Mouse (Mus musculus) midbrain, embryonic 13.5 days (tissue): ENCODE measurements around the gene Phldb3. TPM values are rescaled to one million over a fixed set of nuclear protein-coding genes. Genes with fewer than 3 reads are reported as not detected.

Experiments
- ATAC-seq: fragments of 200-750 bp; cut with Nextera tagmentation; 2 replicates; pipeline ENCODE4 v1.8.0; 2017; ENCODE audit warnings: mild to moderate bottlenecking, moderate TSS enrichment, moderate library complexity
- H3K27ac ChIP-seq: fragments of 300-500 bp; sonication (generic); 2 replicates; pipeline ENCODE4 v1.5.1; 2015; ENCODE audit warnings: inconsistent platforms, mild to moderate bottlenecking, moderate library complexity
- H3K27me3 ChIP-seq: fragments of 300-500 bp; sonication (generic); 2 replicates; pipeline ENCODE4 v1.6.1; 2015; ENCODE audit warnings: mild to moderate bottlenecking, inconsistent platforms
- H3K36me3 ChIP-seq: fragments of 300-500 bp; sonication (generic); 2 replicates; pipeline ENCODE4 v1.6.1; 2015; ENCODE audit warnings: mild to moderate bottlenecking, inconsistent platforms
- H3K4me1 ChIP-seq: fragments of 300-500 bp; sonication (generic); replicated peaks from 2 replicates; pipeline ENCODE4 v1.6.1; 2015; ENCODE audit warnings: inconsistent platforms
- H3K4me2 ChIP-seq: fragments of 300-500 bp; sonication (generic); replicated peaks from 2 replicates; pipeline ENCODE4 v1.6.1; 2015; ENCODE audit warnings: moderate library complexity, mild to moderate bottlenecking, inconsistent platforms
- H3K4me3 ChIP-seq: fragments of 300-500 bp; sonication (generic); replicated peaks from 2 replicates; pipeline ENCODE4 v1.5.1; 2015; ENCODE audit warnings: mild to moderate bottlenecking, inconsistent platforms
- H3K9ac ChIP-seq: fragments of 300-500 bp; sonication (generic); replicated peaks from 2 replicates; pipeline ENCODE4 v1.6.1; 2015; ENCODE audit warnings: mild to moderate bottlenecking, inconsistent platforms
- H3K9me3 ChIP-seq: fragments of 300-500 bp; sonication (generic); 2 replicates; pipeline ENCODE4 v1.6.1; 2016; ENCODE audit warnings: mild to moderate bottlenecking, inconsistent platforms
- WGBS: fragments of 180-500 bp; shearing (Covaris S2); methylation state at CpG from one replicate; pipeline ENCODE4 v1.1.7; 2015; 5-methylcytosine and 5-hydroxymethylcytosine counted together
- polyA plus RNA-seq: library from polyadenylated mRNA; unstranded; fragments of >200 nt; fragmentation: Nextera tagmentation; extraction: Ambion mirVana; gene quantifications from 2 replicates; pipeline ENCODE4 v1.2.1, GENCODE M21; 2015

Phldb3 gene
- polyA plus RNA-seq, 1 experiment from 2014 or later = not detected

DNA sequence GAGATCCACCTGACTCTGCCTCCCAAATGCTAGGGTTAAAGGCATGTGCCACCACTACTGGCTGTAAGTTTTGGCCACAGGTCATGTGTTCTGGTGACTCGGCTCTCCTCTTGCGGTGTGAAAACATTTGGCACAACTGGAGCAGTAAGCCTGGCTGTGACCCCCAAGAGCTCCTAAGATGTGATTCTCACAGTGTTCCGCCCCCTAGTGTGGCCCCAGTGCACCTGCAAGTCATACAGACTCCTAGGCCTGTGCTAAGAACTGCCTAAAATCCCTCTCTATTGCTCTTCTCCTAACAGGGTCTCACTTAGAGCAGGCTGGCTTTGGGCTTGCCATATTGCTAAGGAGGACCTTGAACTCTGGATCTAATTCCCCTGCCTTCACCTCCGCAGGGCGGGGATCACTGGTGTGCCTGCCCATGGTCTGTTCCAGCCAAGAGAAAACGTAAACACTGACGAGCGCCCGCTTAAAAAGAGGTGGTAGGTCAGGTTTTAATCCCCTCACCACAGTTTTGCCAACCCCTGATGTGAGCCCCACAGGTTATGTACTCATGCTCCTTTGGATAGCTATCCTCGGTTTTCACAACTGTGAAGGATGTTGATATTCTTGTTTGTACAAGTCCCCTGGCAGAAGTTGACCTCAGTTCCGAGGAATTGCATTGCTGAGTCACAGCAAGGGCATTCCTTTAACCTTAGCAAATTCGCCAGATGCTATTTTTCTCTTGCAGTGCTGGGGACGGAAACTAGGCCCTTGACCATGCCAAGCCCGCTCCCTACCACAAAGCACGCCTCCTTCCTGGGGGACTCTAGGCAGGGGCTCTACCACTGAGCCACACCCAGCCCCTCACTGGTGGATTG, 11.1 kb upstream of the Phldb3 start:
- no peaks in the 10 kb centered on the region for H3K9me3 ChIP-seq
- no peak overlapping the region for H3K4me3 ChIP-seq
- no peaks in the 10 kb centered on the region for H3K36me3 ChIP-seq
- H3K4me1 ChIP-seq = peaks cover 15% of the 10 kb centered on the region
- peaks cover 14% of the 10 kb centered on the region for H3K27me3 ChIP-seq
- WGBS = 75% methylated on average over 15 of the region's 15 CpGs
- no peak overlapping the region for H3K9ac ChIP-seq
- no peak overlapping the region for H3K4me2 ChIP-seq
- ATAC-seq = no peak
- H3K27ac ChIP-seq = no peak overlapping the region

DNA sequence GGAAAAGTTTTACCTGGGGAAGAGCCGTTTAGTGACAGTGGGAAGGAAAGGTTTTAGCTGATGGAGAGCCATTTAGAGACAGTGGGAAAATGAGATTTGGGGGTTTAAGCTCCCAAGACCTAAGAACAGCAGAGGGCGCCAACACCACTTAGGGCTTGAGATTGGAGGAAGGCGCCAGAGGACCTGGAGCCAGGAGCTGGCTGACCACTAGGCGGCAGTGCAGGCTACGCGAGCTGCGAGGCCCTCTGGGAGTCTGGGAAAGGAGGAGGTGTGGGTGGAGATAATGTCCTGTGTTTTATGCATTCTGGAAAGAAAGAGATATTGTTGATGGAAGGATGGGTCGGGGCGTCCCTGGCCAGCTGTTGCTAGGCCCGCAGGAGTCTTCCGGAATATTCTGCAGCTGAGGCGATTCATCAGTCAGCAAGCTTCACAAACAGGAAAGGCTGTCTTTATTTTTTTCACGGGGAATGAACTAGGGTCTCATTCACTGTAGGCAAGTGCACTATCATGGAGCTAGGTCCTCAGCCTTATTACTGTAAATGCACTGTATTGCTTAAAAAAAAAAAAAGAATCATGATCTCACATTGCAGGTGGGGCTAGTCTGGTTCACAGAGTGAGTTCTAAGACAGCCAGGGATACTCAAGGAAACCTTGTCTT, 9.5 kb upstream of the Phldb3 start:
- Histone ChIP-seq H3K9ac (peak overlapping the region; percentile 37; the same call in 1 of the 2 replicates), H3K36me3 (no peaks in the 10 kb centered on the region), H3K4me2 (peak overlapping the region; percentile 45), H3K9me3 (no peaks in the 10 kb centered on the region), H3K4me1 (peaks cover 9% of the 10 kb centered on the region; the same call in 1 of the 2 replicates), H3K27ac (peak overlapping the region; percentile 27; the same call in 1 of the 2 replicates), H3K27me3 (no peaks in the 10 kb centered on the region), H3K4me3 (peak overlapping the region; percentile 18; the same call in 1 of the 2 replicates)
- WGBS = 5% methylated on average over 13 of the region's 13 CpGs
- ATAC-seq = peak; percentile 93

DNA sequence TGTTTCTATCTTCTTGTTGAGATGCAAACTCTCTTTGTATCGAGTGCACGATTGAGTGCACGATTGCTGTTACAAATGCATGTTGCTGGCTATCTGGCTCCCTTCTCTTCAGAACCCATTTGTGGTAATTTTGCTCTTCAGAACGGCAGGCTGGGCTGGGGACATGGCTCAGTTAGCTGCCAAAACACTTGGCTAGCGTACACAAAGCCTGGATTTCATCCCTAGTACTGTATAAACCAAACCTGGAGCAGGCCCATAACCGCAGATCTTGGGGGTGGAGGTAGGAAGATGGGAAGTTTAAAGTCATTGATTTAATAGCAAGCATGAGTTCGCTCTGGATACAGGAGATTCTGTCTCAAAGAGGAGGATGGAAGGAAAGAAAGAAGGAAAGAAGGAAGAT, 5.0 kb upstream of the Phldb3 start:
- WGBS = 89% methylated on average over 7 of the region's 7 CpGs

DNA sequence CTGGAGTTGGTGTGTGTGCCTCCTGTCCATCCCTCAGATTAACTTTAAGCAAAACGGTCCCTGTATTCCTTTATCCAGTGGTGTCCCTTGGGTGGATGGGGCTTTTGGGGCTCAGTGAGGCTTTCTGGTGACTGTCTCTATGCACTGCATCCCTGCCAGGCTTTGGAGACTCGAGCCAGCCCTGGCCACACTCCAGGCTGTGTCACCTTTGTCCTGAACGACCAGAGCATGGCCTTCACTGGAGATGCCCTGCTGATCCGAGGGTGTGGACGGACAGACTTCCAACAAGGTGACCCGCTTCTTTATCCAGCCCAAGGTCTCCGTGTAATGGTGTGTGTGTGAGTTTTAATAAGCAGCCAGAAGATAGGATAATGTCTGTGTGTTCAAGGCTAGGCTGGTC, 4.5 kb upstream of the Phldb3 start:
- no peak overlapping the region for H3K9ac ChIP-seq
- no peak overlapping the region for H3K27ac ChIP-seq
- no peak for ATAC-seq
- 74% methylated on average over 7 of the region's 7 CpGs for WGBS
- H3K27me3 ChIP-seq = peaks cover 20% of the 10 kb centered on the region
- H3K9me3 ChIP-seq = no peaks in the 10 kb centered on the region
- H3K36me3 ChIP-seq = no peaks in the 10 kb centered on the region
- H3K4me1 ChIP-seq = peaks cover 18% of the 10 kb centered on the region
- no peak overlapping the region for H3K4me2 ChIP-seq
- H3K4me3 ChIP-seq = no peak overlapping the region

More for the DNA sequence above, 5.0 kb upstream of the Phldb3 start:
- Histone ChIP-seq H3K36me3 (no peaks in the 10 kb centered on the region), H3K9ac (no peak overlapping the region), H3K9me3 (no peaks in the 10 kb centered on the region), H3K27me3 (peaks cover 15% of the 10 kb centered on the region), H3K27ac (no peak overlapping the region), H3K4me3 (no peak overlapping the region), H3K4me1 (peaks cover 13% of the 10 kb centered on the region), H3K4me2 (no peak overlapping the region)
- no peak for ATAC-seq

DNA sequence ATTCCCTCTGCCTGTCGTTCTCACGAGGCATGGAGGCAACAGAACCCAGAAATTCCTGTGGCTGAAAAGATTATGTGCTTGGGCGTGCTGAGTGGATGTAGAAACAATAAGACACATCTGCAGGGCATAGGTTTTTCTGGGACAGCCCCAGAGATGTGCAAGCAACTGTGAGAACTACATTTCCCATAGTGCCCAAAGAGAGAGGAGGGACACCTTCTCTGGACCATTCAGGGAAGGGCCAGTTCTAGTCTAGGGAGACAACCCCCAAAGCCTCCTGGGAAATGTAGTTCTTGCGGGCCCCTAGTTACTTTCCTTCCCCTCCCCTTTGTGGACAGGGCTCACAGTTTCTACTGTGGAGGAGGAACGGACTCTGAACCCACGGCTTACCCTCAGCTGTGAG, 2.5 kb upstream of the Phldb3 start:
- ATAC-seq = peak; percentile 85
- 49% methylated on average over 6 of the region's 6 CpGs for WGBS
- Histone ChIP-seq H3K36me3 (no peaks in the 10 kb centered on the region), H3K27me3 (peaks cover 40% of the 10 kb centered on the region), H3K4me1 (peaks cover 23% of the 10 kb centered on the region), H3K4me2 (no peak overlapping the region), H3K27ac (no peak overlapping the region), H3K4me3 (no peak overlapping the region), H3K9me3 (no peaks in the 10 kb centered on the region), H3K9ac (no peak overlapping the region)

DNA sequence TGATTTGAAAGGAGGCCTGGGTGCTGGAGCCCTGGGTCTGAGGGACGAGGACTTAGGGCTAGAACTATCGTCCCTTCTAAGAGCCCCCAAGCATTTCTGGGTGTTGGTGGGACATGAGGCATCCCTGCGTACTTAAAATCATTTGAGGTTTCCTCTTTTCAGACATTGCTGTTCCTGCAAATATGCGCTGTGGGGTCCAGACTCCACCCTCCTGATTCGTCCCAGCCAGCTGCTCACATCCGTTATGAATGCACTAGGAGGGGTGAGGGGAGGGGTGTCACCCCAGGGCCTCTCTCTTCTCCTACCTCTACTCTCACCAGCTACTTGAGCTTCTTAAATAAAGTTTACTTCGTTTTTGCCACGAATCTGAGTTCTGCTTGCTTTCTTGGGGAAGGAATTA, 2.0 kb upstream of the Phldb3 start:
- H3K4me1 ChIP-seq = peaks cover 25% of the 10 kb centered on the region
- no peak overlapping the region for H3K4me3 ChIP-seq
- WGBS = 75% methylated on average over 8 of the region's 8 CpGs
- H3K36me3 ChIP-seq = no peaks in the 10 kb centered on the region
- no peak for ATAC-seq
- no peak overlapping the region for H3K9ac ChIP-seq
- peaks cover 45% of the 10 kb centered on the region for H3K27me3 ChIP-seq
- H3K9me3 ChIP-seq = no peaks in the 10 kb centered on the region
- H3K4me2 ChIP-seq = no peak overlapping the region
- H3K27ac ChIP-seq = no peak overlapping the region

DNA sequence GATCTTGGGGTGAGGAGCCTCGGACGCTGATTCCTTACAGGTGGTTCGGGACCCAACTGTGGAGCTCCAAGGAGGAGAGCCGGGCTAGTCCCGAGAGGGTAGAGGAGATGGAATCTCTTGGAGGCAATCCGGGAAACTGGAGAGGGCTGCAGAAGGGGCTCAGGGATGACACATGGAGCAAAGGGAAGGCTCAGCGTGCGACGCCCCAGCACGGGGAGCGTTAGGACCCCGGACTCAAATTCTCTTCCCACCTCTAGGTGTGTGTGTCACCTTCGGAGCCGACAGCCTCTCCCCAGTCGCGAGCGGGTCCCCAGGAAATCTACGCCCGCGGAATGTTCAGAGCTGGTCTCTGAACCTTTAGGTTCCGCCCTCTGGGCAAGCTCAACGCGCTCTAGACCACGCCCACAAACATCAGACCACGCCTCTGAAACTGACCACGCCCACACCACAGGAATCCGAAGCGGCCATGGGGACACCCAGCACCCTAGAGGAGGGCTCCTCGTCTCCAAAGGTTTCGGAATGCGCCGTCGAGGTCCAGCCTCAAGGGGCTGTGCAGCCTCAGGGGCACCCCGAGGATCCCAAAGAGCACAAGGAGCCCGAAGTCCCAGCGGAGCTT, 424 bp downstream of the Phldb3 start:
- Histone ChIP-seq H3K4me2 (peak overlapping the region; percentile 52), H3K27me3 (peaks cover 47% of the 10 kb centered on the region), H3K4me3 (peak overlapping the region; percentile 32), H3K4me1 (peaks cover 25% of the 10 kb centered on the region), H3K36me3 (no peaks in the 10 kb centered on the region), H3K27ac (no peak overlapping the region), H3K9ac (no peak overlapping the region), H3K9me3 (no peaks in the 10 kb centered on the region)
- 1% methylated on average over 36 of the region's 36 CpGs for WGBS
- ATAC-seq = peak; percentile 37; the same call in 1 of the 2 replicates

DNA sequence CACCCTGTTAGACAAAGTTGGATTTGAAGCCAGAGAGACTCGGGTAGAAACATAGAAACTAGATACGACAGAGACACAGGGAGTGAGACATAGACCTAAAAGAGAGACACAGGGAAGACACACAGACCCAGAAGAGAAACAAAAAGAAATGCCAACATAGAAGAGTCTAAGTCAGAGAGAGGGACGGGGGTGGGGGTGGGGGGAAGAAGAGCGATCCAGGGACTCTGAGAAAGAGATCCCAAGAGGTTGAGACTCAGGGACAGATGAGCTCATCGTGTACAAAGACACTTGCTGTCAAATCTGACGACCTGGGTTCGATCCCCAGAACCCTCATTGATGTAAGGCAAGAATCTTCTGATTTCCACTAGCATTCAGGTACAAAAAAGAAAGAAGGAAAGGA, 1.1 kb downstream of the Phldb3 start:
- H3K4me3 ChIP-seq = peak overlapping the region; percentile 32; the same call in 1 of the 2 replicates
- peak overlapping the region; percentile 52; the same call in 1 of the 2 replicates for H3K4me2 ChIP-seq
- H3K27me3 ChIP-seq = peaks cover 47% of the 10 kb centered on the region

DNA sequence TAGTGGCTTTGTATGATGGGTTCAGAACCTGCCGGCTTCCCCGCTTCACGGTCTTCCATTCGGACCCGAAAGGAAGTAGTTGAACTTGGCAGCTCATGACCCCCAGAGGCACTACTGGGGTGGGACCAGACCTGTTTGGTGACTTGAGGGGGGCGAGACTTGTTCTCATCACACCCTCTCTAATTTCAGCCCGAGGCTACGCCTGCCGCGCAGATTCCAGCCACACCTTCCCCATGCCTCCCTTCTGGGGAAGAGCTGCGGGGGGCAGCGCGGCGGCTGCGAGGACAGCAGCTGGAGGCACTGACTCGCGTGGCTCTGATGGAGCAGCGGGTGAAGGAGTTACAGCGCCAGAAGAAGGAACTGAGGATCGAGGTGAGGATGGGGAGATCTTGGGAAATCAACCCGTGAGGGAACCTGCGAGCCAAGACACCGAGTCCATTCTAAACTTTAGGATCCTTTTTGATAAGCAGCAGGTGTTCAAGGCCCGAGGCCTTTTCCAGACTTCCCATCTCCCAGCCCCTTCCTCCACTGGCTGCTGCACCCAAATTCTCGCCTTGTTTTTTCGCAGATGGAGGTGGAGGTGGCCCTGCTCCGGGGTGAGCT, 1.8 kb downstream of the Phldb3 start:
- Histone ChIP-seq H3K9ac (peak overlapping the region; percentile 8; the same call in 1 of the 2 replicates), H3K27ac (no peak overlapping the region), H3K9me3 (no peaks in the 10 kb centered on the region), H3K4me1 (peaks cover 25% of the 10 kb centered on the region), H3K36me3 (no peaks in the 10 kb centered on the region), H3K4me3 (peak overlapping the region; percentile 14; the same call in 1 of the 2 replicates), H3K27me3 (peaks cover 47% of the 10 kb centered on the region), H3K4me2 (peak overlapping the region; percentile 25)
- ATAC-seq = no peak
- 4% methylated on average over 27 of the region's 27 CpGs for WGBS

More for the DNA sequence above, 1.1 kb downstream of the Phldb3 start:
- Histone ChIP-seq H3K9ac (no peak overlapping the region), H3K9me3 (no peaks in the 10 kb centered on the region), H3K4me1 (peaks cover 25% of the 10 kb centered on the region), H3K27ac (no peak overlapping the region), H3K36me3 (no peaks in the 10 kb centered on the region)
- ATAC-seq = no peak
- 22% methylated on average over 7 of the region's 7 CpGs for WGBS

DNA sequence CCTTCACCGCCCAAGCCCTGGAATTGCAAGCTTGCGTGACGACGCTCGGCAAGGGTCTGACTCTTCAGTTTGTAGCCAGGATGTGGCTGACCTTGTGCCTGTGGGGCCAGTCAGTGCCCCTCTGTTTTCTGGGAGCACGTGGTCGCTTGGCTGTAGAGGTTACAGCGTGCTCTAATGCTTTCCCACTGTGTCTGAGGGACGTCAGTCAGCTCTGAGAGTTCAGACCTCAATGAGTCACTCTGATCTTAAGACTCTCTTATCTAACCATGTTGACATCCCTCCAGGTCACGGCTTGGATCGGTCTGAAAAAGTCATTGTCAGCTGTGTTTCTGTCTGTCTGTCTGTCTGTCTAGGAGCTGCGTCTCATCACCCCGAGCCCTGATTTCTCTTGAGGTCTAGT, 4.3 kb downstream of the Phldb3 start:
- 84% methylated on average over 13 of the region's 13 CpGs for WGBS
- no peak for ATAC-seq
- no peak overlapping the region for H3K4me3 ChIP-seq
- H3K4me2 ChIP-seq = no peak overlapping the region
- H3K4me1 ChIP-seq = peaks cover 25% of the 10 kb centered on the region
- no peaks in the 10 kb centered on the region for H3K36me3 ChIP-seq
- no peak overlapping the region for H3K27ac ChIP-seq
- H3K27me3 ChIP-seq = peaks cover 40% of the 10 kb centered on the region
- H3K9me3 ChIP-seq = no peaks in the 10 kb centered on the region
- no peak overlapping the region for H3K9ac ChIP-seq

DNA sequence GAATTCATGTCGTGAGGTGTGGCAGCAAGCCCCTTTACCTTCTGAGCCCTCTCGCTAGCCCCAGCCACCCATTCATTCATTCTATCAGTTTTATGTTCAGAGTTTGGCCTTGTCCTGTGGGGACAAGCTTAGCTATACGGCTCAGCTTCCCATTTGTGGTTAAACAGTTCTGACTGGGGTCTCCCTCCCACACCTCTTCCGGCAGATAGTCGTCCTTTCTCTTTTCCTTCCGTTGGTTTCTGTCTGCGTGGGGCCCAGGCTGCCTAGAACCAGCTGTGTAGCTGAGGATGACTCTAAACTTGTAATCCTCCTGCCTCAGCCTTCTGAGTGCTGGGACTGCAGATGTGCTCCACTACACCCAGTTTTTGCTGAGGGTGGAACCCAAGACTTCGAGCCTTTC, 7.2 kb downstream of the Phldb3 start:
- Histone ChIP-seq H3K9me3 (peaks cover 3% of the 10 kb centered on the region; the same call in 1 of the 2 replicates), H3K4me3 (no peak overlapping the region), H3K4me1 (peaks cover 5% of the 10 kb centered on the region), H3K27me3 (peaks cover 10% of the 10 kb centered on the region), H3K27ac (no peak overlapping the region), H3K9ac (no peak overlapping the region), H3K36me3 (no peaks in the 10 kb centered on the region), H3K4me2 (no peak overlapping the region)
- WGBS = 81% methylated on average over 8 of the region's 8 CpGs
- ATAC-seq = no peak
